Mouse (Mus musculus) CH12.LX (cell line): ENCODE data around the gene Dusp5. TPM values are rescaled to one million over a fixed set of nuclear protein-coding genes. Genes with fewer than 3 reads are reported as not detected.

Experiments used
- DNase-seq: peaks from one replicate; pipeline ENCODE4 v3.0.0-alpha.2; 2013; ENCODE audit errors: extremely low read depth
- H3K27ac ChIP-seq: 2 replicates; pipeline ENCODE4 v1.5.1; 2012; ENCODE audit warnings: low read depth, mild to moderate bottlenecking, control low read depth, moderate library complexity; ENCODE audit not compliant: insufficient read depth
- H3K27me3 ChIP-seq: replicated peaks from 2 replicates; pipeline ENCODE3; 2012; ENCODE audit warnings: inconsistent platforms
- H3K36me3 ChIP-seq, 2 experiments: replicated peaks in 1 of 2; 2 replicates each; pipeline versions ENCODE3 to v1.6.1; 2012; ENCODE audit warnings: inconsistent platforms in 1 of 2, low read length in 1 of 2, mild to moderate bottlenecking in 1 of 2, mixed read lengths in 1 of 2, moderate library complexity in 1 of 2; ENCODE audit not compliant: control insufficient read depth in 1 of 2, insufficient read depth in 1 of 2
- H3K4me1 ChIP-seq, 2 experiments: 2 replicates each; pipeline ENCODE4 v1.6.1; 2012; ENCODE audit warnings: inconsistent platforms in 1 of 2, moderate library complexity in 1 of 2; ENCODE audit not compliant: insufficient read depth in 2 of 2, control insufficient read depth in 1 of 2
- H3K4me2 ChIP-seq: 2 replicates; pipeline ENCODE4 v1.6.1; 2012; ENCODE audit warnings: low read depth, mild to moderate bottlenecking, control low read depth; ENCODE audit not compliant: poor library complexity, insufficient read depth, severe bottlenecking
- H3K4me3 ChIP-seq, 3 experiments: fragments of 150-350 bp in 1 of 3; sonication (generic) in 1 of 3; replicated peaks in 1 of 3; 2 replicates each; pipeline versions ENCODE3 to v1.5.1; 2011 to 2012; ENCODE audit warnings: low read depth in 2 of 3, low read length in 2 of 3, mild to moderate bottlenecking in 2 of 3, moderate library complexity in 2 of 3, control low read depth in 1 of 3, improper control_type of control experiment in 1 of 3, inconsistent platforms in 1 of 3, mixed read lengths in 1 of 3; ENCODE audit not compliant: poor library complexity in 1 of 3
- H3K79me2 ChIP-seq: replicated peaks from 2 replicates; pipeline ENCODE4 v1.6.1; 2012; ENCODE audit warnings: mild to moderate bottlenecking, moderate library complexity; ENCODE audit not compliant: control insufficient read depth, poor library complexity, insufficient read depth, severe bottlenecking; ENCODE audit errors: extremely low read depth
- H3K9ac ChIP-seq: 2 replicates; pipeline ENCODE4 v1.6.1; 2012; ENCODE audit warnings: low read depth, mild to moderate bottlenecking, control low read depth, moderate library complexity; ENCODE audit not compliant: insufficient read depth
- H3K9me3 ChIP-seq: replicated peaks from 2 replicates; pipeline ENCODE3; 2012; ENCODE audit warnings: low read length, inconsistent platforms, mixed read lengths
- CTCF ChIP-seq, 2 experiments: IDR thresholded peaks in 1 of 2; conservative IDR thresholded peaks in 1 of 2; 2 replicates each; pipeline ENCODE4 v1.5.1; 2011 to 2012; ENCODE audit warnings: low read depth in 2 of 2, low read length in 2 of 2, improper control_type of control experiment in 1 of 2, inconsistent platforms in 1 of 2, mild to moderate bottlenecking in 1 of 2, moderate library complexity in 1 of 2
- E2F4 ChIP-seq: IDR thresholded peaks from 2 replicates; pipeline ENCODE4 v1.6.1; 2011; ENCODE audit warnings: low read depth, low read length, improper control_type of control experiment; ENCODE audit not compliant: insufficient replicate concordance
- ELF1 ChIP-seq: IDR thresholded peaks from 2 replicates; pipeline ENCODE4 v1.6.1; 2014; ENCODE audit warnings: low read depth, mild to moderate bottlenecking, inconsistent platforms, low read length, improper control_type of control experiment
- ETS1 ChIP-seq: conservative IDR thresholded peaks from 2 replicates; pipeline ENCODE4 v1.6.1; 2012; ENCODE audit warnings: low read depth, mild to moderate bottlenecking, inconsistent platforms, low read length, improper control_type of control experiment, moderate library complexity
- GABPA ChIP-seq: IDR thresholded peaks from 2 replicates; pipeline ENCODE4 v1.6.1; 2012; ENCODE audit warnings: low read depth, low read length, improper control_type of control experiment, inconsistent platforms; ENCODE audit not compliant: insufficient replicate concordance
- JUN ChIP-seq: IDR thresholded peaks from 2 replicates; pipeline ENCODE4 v1.6.1; 2011; ENCODE audit warnings: low read depth, mild to moderate bottlenecking, low read length, improper control_type of control experiment, moderate library complexity; ENCODE audit not compliant: insufficient read depth
- KAT2A ChIP-seq: IDR thresholded peaks from 2 replicates; pipeline ENCODE4 v1.6.1; 2012; ENCODE audit warnings: low read length, improper control_type of control experiment, inconsistent platforms; ENCODE audit not compliant: insufficient replicate concordance
- MAX ChIP-seq: IDR thresholded peaks from 2 replicates; pipeline ENCODE4 v1.6.1; 2011; ENCODE audit warnings: low read length, improper control_type of control experiment
- MAZ ChIP-seq: IDR thresholded peaks from 2 replicates; pipeline ENCODE4 v1.6.1; 2012; ENCODE audit warnings: low read depth, mild to moderate bottlenecking, inconsistent platforms, low read length, improper control_type of control experiment, moderate library complexity
- MEF2A ChIP-seq: IDR thresholded peaks from 2 replicates; pipeline ENCODE4 v1.6.1; 2014; ENCODE audit warnings: low read depth, mild to moderate bottlenecking, inconsistent platforms, low read length, improper control_type of control experiment, borderline replicate concordance
- MYC ChIP-seq: IDR thresholded peaks from 2 replicates; pipeline ENCODE4 v1.6.1; 2011; ENCODE audit warnings: low read depth, mild to moderate bottlenecking, improper control_type of control experiment, low read length
- NELFE ChIP-seq: IDR thresholded peaks from 2 replicates; pipeline ENCODE4 v1.6.1; 2011; ENCODE audit warnings: low read depth, low read length, improper control_type of control experiment
- RCOR1 ChIP-seq: conservative IDR thresholded peaks from 2 replicates; pipeline ENCODE4 v1.6.1; 2012; ENCODE audit warnings: low read depth, mild to moderate bottlenecking, inconsistent platforms, low read length, improper control_type of control experiment
- SIN3A ChIP-seq: IDR thresholded peaks from 2 replicates; pipeline ENCODE4 v1.6.1; 2012; ENCODE audit warnings: low read length, improper control_type of control experiment, inconsistent platforms
- SMC3 ChIP-seq: IDR thresholded peaks from 2 replicates; pipeline ENCODE4 v1.6.1; 2011; ENCODE audit warnings: low read depth, low read length, improper control_type of control experiment
- TCF12 ChIP-seq: IDR thresholded peaks from 2 replicates; pipeline ENCODE4 v1.6.1; 2014; ENCODE audit warnings: low read depth, mild to moderate bottlenecking, inconsistent platforms, low read length, improper control_type of control experiment
- USF1 ChIP-seq: IDR thresholded peaks from 2 replicates; pipeline ENCODE4 v1.6.1; 2014; ENCODE audit warnings: low read depth, mild to moderate bottlenecking, inconsistent platforms, low read length, improper control_type of control experiment
- ZKSCAN1 ChIP-seq: IDR thresholded peaks from 2 replicates; pipeline ENCODE4 v1.6.1; 2012; ENCODE audit warnings: low read depth, inconsistent platforms, low read length, improper control_type of control experiment, borderline replicate concordance
- dilution Hi-C: fragments of 300-500 bp; cut with MboI; formaldehyde crosslinking; loops from 2 replicates; pipeline ENCODE4 v1.14.3; 2020; ENCODE audit warnings: low sequenced_read_pairs; ENCODE audit not compliant: extremely low pct_unique_long_range_greater_than_20kb, extremely low pct_ligation_motif_present
- in situ Hi-C: fragments of 300-500 bp; cut with MboI; formaldehyde crosslinking; loops from 3 replicates; pipeline ENCODE4 v1.14.3; 2019; ENCODE audit warnings: low sequenced_read_pairs, low pct_ligation_motif_present, low pct_unique_long_range_greater_than_20kb, mixed read lengths
- polyA plus RNA-seq: library from polyadenylated mRNA; unstranded; fragments of >175 nt; gene quantifications from 2 replicates; pipeline ENCODE4 v1.2.1, GENCODE M21; 2012; ENCODE audit warnings: low read depth; ENCODE audit not compliant: insufficient read length
- total RNA-seq, 2 experiments: library from RNA; depleted of rRNA; stranded (reverse); fragments of 300-350 nt in 1 of 2; fragments of >200 nt in 1 of 2; gene quantifications; 2 replicates each; pipeline ENCODE4 v1.2.3; 2012 to 2014

Gene Dusp5
- total and polyA plus RNA-seq, 3 experiments = 10.6 to 18.2 (median 13.2) TPM

DNA sequence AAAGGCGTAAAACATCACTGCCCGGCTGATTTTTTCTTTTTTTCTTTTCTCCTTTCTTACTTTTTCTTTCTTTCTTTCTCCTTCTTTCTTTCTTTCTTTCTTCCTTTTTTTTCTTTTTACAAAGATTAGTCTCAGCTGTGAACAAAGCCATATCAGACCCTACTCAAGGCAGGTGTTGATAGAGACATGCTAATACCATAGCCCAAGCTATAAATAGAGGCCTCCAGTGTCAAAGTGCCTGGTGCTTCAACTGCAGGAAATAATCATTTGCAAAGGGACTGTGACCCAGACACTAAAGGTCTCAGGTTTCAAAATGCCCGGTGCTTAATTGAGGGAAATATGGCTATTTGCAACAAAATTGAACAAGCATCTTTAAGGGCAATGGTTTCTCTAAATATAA, 39.6 kb downstream of the Dusp5 start:
- H3K4me2 ChIP-seq = no peak overlapping the region
- TF ChIP-seq SIN3A (no peak), E2F4 (no peak), ETS1 (no peak), MEF2A (0 out of 2 replicates have a peak, but pooled peaks have one; percentile 14), JUN (no peak), MYC (no peak), KAT2A (no peak), MAX (no peak)
- TF ChIP-seq, all 38 proteins: peak for 1
- H3K27me3 ChIP-seq = no peaks in the 10 kb centered on the region
- H3K4me3 ChIP-seq = no peak overlapping the region
- H3K36me3 ChIP-seq = no peaks in the 10 kb centered on the region
- H3K27ac ChIP-seq = no peak overlapping the region
- DNase-seq = peak; percentile 34
- no peak overlapping the region for H3K9ac ChIP-seq
- H3K4me1 ChIP-seq = peaks cover 7 to 53% of the 10 kb centered on the region in 2 experiments
- no peaks in the 10 kb centered on the region for H3K9me3 ChIP-seq
- dilution Hi-C loops (no loop called here), in situ Hi-C loops (no loop called here)
- no peaks in the 10 kb centered on the region for H3K79me2 ChIP-seq

DNA sequence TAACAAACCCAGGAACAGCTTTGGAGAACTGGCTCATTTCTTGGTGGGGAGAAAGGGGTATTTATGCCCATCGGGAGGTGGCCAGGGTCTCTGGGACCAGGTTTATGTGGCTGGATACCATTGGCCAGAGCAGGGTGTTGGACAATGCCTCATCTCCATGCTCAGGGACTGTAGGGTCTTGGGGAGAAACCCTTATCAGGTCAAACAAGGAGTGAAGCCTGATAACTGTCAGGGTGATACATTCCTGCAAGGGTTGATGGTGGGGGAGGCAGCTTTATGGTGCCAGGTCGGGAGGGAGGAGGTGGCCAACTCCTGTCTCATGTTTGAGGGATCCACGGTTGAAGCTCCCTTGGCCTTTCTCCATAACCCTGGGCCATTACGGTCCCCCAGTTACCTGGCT, 42.1 kb downstream of the Dusp5 start:
- in situ Hi-C loops (no loop called here), dilution Hi-C loops (no loop called here)
- Histone ChIP-seq H3K36me3 (no peaks in the 10 kb centered on the region), H3K9me3 (no peaks in the 10 kb centered on the region), H3K4me1 (peaks cover 7 to 40% of the 10 kb centered on the region in 2 experiments), H3K4me2 (no peak overlapping the region), H3K27me3 (no peaks in the 10 kb centered on the region), H3K27ac (no peak overlapping the region), H3K9ac (no peak overlapping the region), H3K4me3 (no peak overlapping the region), H3K79me2 (no peaks in the 10 kb centered on the region)
- no peak for TF ChIP-seq RCOR1
- DNase-seq = no peak

DNA sequence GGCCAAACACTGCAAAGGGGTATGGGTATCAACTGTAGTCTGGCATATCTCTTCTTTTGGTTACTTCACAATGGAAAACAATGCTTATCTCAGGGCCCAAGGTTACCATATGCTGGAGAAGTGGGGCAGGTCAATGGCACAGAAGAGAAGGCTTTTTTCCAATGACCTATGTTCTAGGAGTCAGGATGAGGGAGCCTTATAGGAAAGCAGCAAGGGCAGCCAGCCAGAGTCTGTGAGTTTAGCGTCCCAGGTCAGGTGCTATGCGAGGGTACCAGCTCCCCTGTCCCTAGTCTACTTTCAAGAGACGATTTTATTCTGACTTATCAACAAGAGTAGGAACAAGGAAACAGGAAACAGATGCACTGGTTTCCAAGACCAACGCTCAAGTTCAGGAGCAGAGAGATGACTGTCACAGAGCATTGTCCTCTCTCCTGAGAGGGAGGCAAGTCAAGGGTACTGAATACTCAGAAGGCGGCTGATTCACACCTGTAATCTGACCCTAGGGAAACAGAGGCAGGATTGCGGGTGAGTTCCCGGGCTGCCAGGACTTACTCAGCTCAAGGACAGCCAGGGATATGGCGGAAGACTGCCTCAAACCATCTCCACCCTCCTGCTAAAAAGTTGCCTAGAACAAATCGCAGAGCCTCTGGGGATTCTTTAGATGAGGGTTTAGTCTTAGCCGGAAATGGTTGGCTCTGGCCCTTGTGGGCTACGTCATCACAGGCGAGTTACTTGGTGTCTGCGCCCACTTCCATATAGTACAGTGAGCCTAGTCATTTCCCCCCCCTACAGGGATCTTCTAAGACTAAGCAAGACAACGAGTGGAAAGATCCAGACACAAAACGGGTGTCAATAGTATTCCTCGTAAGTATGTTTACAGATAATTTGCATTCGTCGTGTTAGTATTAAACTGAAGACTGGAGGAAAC, 42.9 kb downstream of the Dusp5 start:
- no peak overlapping the region for H3K27ac ChIP-seq
- no peaks in the 10 kb centered on the region for H3K36me3 ChIP-seq
- H3K9me3 ChIP-seq = no peaks in the 10 kb centered on the region
- H3K4me2 ChIP-seq = no peak overlapping the region
- TF ChIP-seq ELF1 (no peak), MAX (no peak), ETS1 (no peak), SMC3 (no peak), ZKSCAN1 (no peak), USF1 (no peak), MEF2A (no peak), TCF12 (no peak), MAZ (no peak), GABPA (no peak), NELFE (no peak), CTCF (conservative IDR thresholded peaks at IDR 0.05 in 1 of 2, IDR thresholded peaks at IDR 0.05 in 1 of 2; ENCODE audit: low read depth in 2 of 2, low read length in 2 of 2) (no peak)
- no peak overlapping the region for H3K4me3 ChIP-seq
- no peak overlapping the region for H3K9ac ChIP-seq
- no peaks in the 10 kb centered on the region for H3K27me3 ChIP-seq
- in situ Hi-C loops = no loop called here
- H3K4me1 ChIP-seq = peaks cover 7 to 33% of the 10 kb centered on the region in 2 experiments
- DNase-seq = no peak
- dilution Hi-C loops = no loop called here
- no peaks in the 10 kb centered on the region for H3K79me2 ChIP-seq
